Mouse (Mus musculus): ENCODE data around the gene Serf2. TPM values are rescaled to one million over a fixed set of nuclear protein-coding genes. Genes with fewer than 3 reads are reported as not detected.

Serf2 gene
- polyA plus RNA-seq, 1 experiment = 367 TPM

GRCm38 (mm10) chr2:121425890-121426289, 23.1 kb upstream of the Serf2 start:
- Histone ChIP-seq H3K9ac (ENCODE audit: low read depth, poor library complexity, severe bottlenecking) (no peak overlapping the region), H3K36me3 (ENCODE audit: control insufficient read depth, insufficient read depth, low read length, poor library complexity, severe bottlenecking) (peaks cover 82% of the 10 kb centered on the region), H3K9me3 (replicated peaks; ENCODE audit: control insufficient read depth, insufficient read depth, low read length, poor library complexity, severe bottlenecking) (no peaks in the 10 kb centered on the region), H3K4me3 (ENCODE audit: low read depth, low read length) (no peak overlapping the region), H3K4me1 (ENCODE audit: control insufficient read depth, insufficient read depth, low read length) (no peaks in the 10 kb centered on the region), H3K27ac (ENCODE audit: insufficient read depth, low read length) (no peak overlapping the region), H3K27me3 (ENCODE audit: control insufficient read depth, insufficient read depth, low read length, poor library complexity, severe bottlenecking) (no peaks in the 10 kb centered on the region)
- TF ChIP-seq EP300 (IDR thresholded peaks at IDR 0.05; ENCODE audit: insufficient read depth, low read depth, low read length) (no peak), CTCF (IDR thresholded peaks at IDR 0.05; ENCODE audit: low read depth, low read length) (no peak), POLR2A (IDR thresholded peaks at IDR 0.05; ENCODE audit: insufficient read depth, low read length) (no peak)

DNA sequence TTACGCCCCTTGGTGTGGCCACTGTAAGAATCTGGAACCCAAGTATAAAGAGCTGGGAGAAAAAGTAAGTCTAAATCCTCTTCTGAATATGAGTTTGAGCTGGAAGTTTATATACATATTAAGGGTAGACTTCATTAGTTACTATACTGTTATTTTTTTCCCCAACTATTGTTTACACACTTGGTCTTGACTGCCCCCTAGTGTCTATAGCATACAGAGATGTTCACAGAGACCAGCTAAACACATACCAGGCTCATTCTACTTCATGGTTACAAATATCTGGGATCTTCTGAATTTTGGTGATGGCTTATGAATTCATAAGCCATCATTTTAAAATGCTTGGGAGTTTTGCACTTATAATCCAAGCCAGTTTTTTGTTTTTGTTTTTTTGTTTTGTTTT, 14.1 kb upstream of the Serf2 start:
- Histone ChIP-seq H3K27me3 (ENCODE audit: control insufficient read depth, insufficient read depth, low read length, poor library complexity, severe bottlenecking) (no peaks in the 10 kb centered on the region), H3K36me3 (ENCODE audit: control insufficient read depth, insufficient read depth, low read length, poor library complexity, severe bottlenecking) (peaks cover 83% of the 10 kb centered on the region), H3K9me3 (replicated peaks; ENCODE audit: control insufficient read depth, insufficient read depth, low read length, poor library complexity, severe bottlenecking) (no peaks in the 10 kb centered on the region), H3K27ac (ENCODE audit: insufficient read depth, low read length) (no peak overlapping the region), H3K4me1 (ENCODE audit: control insufficient read depth, insufficient read depth, low read length) (no peaks in the 10 kb centered on the region), H3K9ac (ENCODE audit: low read depth, poor library complexity, severe bottlenecking) (no peak overlapping the region), H3K4me3 (ENCODE audit: low read depth, low read length) (no peak overlapping the region)
- TF ChIP-seq CTCF (IDR thresholded peaks at IDR 0.05; ENCODE audit: low read depth, low read length) (no peak), POLR2A (IDR thresholded peaks at IDR 0.05; ENCODE audit: insufficient read depth, low read length) (no peak), EP300 (IDR thresholded peaks at IDR 0.05; ENCODE audit: insufficient read depth, low read depth, low read length) (no peak)

- H3K9ac ChIP-seq (ENCODE audit: low read depth, poor library complexity, severe bottlenecking) = no peak overlapping the region
- H3K27me3 ChIP-seq (ENCODE audit: control insufficient read depth, insufficient read depth, low read length, poor library complexity, severe bottlenecking) = no peaks in the 10 kb centered on the region
- H3K4me3 ChIP-seq (ENCODE audit: low read depth, low read length) = no peak overlapping the region
- no peak overlapping the region for H3K27ac ChIP-seq (ENCODE audit: insufficient read depth, low read length)
- H3K9me3 ChIP-seq (replicated peaks; ENCODE audit: control insufficient read depth, insufficient read depth, low read length, poor library complexity, severe bottlenecking) = no peaks in the 10 kb centered on the region
- H3K4me1 ChIP-seq (ENCODE audit: control insufficient read depth, insufficient read depth, low read length) = no peaks in the 10 kb centered on the region
- TF ChIP-seq CTCF (IDR thresholded peaks at IDR 0.05; ENCODE audit: low read depth, low read length) (no peak), POLR2A (IDR thresholded peaks at IDR 0.05; ENCODE audit: insufficient read depth, low read length) (no peak), EP300 (IDR thresholded peaks at IDR 0.05; ENCODE audit: insufficient read depth, low read depth, low read length) (no peak)
- peaks cover 39% of the 10 kb centered on the region for H3K36me3 ChIP-seq (ENCODE audit: control insufficient read depth, insufficient read depth, low read length, poor library complexity, severe bottlenecking)
Measured at GRCm38 (mm10) chr2:121439746-121440145, 9.2 kb upstream of the Serf2 start.

- Histone ChIP-seq H3K27me3 (ENCODE audit: control insufficient read depth, insufficient read depth, low read length, poor library complexity, severe bottlenecking) (no peaks in the 10 kb centered on the region), H3K9me3 (replicated peaks; ENCODE audit: control insufficient read depth, insufficient read depth, low read length, poor library complexity, severe bottlenecking) (no peaks in the 10 kb centered on the region), H3K36me3 (ENCODE audit: control insufficient read depth, insufficient read depth, low read length, poor library complexity, severe bottlenecking) (peaks cover 28% of the 10 kb centered on the region), H3K4me1 (ENCODE audit: control insufficient read depth, insufficient read depth, low read length) (no peaks in the 10 kb centered on the region), H3K4me3 (ENCODE audit: low read depth, low read length) (no peak overlapping the region), H3K9ac (ENCODE audit: low read depth, poor library complexity, severe bottlenecking) (no peak overlapping the region), H3K27ac (ENCODE audit: insufficient read depth, low read length) (no peak overlapping the region)
- TF ChIP-seq CTCF (IDR thresholded peaks at IDR 0.05; ENCODE audit: low read depth, low read length) (no peak), EP300 (IDR thresholded peaks at IDR 0.05; ENCODE audit: insufficient read depth, low read depth, low read length) (no peak), POLR2A (IDR thresholded peaks at IDR 0.05; ENCODE audit: insufficient read depth, low read length) (no peak)
Measured at GRCm38 (mm10) chr2:121440834-121441605, 8.0 kb upstream of the Serf2 start.

DNA sequence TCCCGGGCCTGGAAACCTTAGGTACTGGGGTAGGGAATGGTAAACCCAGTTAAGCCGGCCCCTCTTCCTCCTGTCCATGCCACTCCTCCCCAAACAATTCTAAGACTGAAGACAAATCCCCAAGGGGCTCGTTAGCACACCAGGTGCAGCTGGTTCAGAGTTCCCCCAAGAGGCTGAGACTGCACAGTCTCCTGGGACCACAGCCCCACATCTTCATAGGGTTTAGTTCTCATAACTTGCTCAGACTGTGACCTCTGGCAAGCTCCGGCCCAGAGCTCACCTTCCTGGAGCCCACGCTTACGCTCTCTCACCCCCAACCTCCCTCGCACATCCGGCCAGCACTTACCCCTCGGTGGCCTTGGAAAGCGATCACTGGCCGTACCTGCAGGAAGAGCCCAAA, 7.2 kb upstream of the Serf2 start:
- Histone ChIP-seq H3K27me3 (ENCODE audit: control insufficient read depth, insufficient read depth, low read length, poor library complexity, severe bottlenecking) (no peaks in the 10 kb centered on the region), H3K9me3 (replicated peaks; ENCODE audit: control insufficient read depth, insufficient read depth, low read length, poor library complexity, severe bottlenecking) (no peaks in the 10 kb centered on the region), H3K9ac (ENCODE audit: low read depth, poor library complexity, severe bottlenecking) (peak overlapping the region; percentile 58), H3K4me1 (ENCODE audit: control insufficient read depth, insufficient read depth, low read length) (no peaks in the 10 kb centered on the region), H3K36me3 (ENCODE audit: control insufficient read depth, insufficient read depth, low read length, poor library complexity, severe bottlenecking) (peaks cover 24% of the 10 kb centered on the region), H3K27ac (ENCODE audit: insufficient read depth, low read length) (no peak overlapping the region), H3K4me3 (ENCODE audit: low read depth, low read length) (peak overlapping the region; percentile 81)
- TF ChIP-seq POLR2A (IDR thresholded peaks at IDR 0.05; ENCODE audit: insufficient read depth, low read length) = no peak
- no peak for TF ChIP-seq EP300 (IDR thresholded peaks at IDR 0.05; ENCODE audit: insufficient read depth, low read depth, low read length)
- no peak for TF ChIP-seq CTCF (IDR thresholded peaks at IDR 0.05; ENCODE audit: low read depth, low read length)
